Mouse (Mus musculus) spleen, adult 2 months (tissue): ENCODE data around the gene Inpp5a.

Experiments used
- CTCF ChIP-seq: fragments of 200-500 bp; IDR thresholded peaks from 2 replicates; pipeline ENCODE4 v1.5.1; 2011; ENCODE audit warnings: mild to moderate bottlenecking, inconsistent platforms; ENCODE audit not compliant: insufficient read depth, insufficient read length, insufficient replicate concordance; ENCODE audit errors: extremely low read depth
- POLR2A ChIP-seq: fragments of 200-500 bp; IDR thresholded peaks from 2 replicates; pipeline ENCODE4 v1.6.1; 2011; ENCODE audit warnings: low read depth, low read length, inconsistent platforms

- no peak for TF ChIP-seq CTCF
- no peak for TF ChIP-seq POLR2A
Measured at GRCm38 (mm10) chr7:139439031-139439430, 50.1 kb downstream of the Inpp5a start.
